Mouse (Mus musculus): ENCODE results near the gene Filip1l. TPM values are rescaled to one million over a fixed set of nuclear protein-coding genes. Genes with fewer than 3 reads are reported as not detected.

Filip1l gene
- polyA plus RNA-seq, 1 experiment: 12.1 TPM

DNA sequence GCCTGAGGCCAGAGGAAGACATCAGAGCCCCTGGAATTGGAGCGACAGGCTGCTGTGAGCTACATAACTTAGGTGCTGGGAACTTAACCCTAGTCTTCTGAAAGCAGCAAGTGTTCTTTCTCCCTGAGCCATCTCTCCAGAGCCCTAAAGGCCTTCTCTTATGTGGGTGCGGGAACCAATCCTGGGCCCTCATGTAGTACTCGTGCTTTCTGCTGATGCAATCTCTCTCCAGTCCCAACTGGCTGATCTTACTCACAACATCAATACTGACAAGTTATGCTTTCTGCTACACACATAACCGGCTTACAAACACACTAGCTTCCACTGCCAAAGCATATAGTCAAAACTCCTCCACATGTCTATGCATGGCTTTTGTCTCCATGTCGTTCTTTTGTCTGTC is 133.4 kb downstream of the Filip1l start:
- no peak overlapping the region for H3ac ChIP-seq (ENCODE audit: control insufficient read depth, insufficient read length)
- no peaks in the 10 kb centered on the region for H3K36me3 ChIP-seq (ENCODE audit: control insufficient read depth, insufficient read depth)
- no peak overlapping the region for H3K4me2 ChIP-seq (ENCODE audit: low read depth)
- H3K27me3 ChIP-seq (ENCODE audit: control insufficient read depth, insufficient read depth, insufficient read length): no peaks in the 10 kb centered on the region
- no peak for TF ChIP-seq REST (IDR thresholded peaks at IDR 0.05; ENCODE audit: insufficient read depth, insufficient read length)
- TF ChIP-seq CEBPB (IDR thresholded peaks at IDR 0.05; ENCODE audit: insufficient read depth, poor library complexity, severe bottlenecking): peak; percentile 46; the same call in 1 of the 2 replicates
- H3K79me2 ChIP-seq (ENCODE audit: control insufficient read depth, insufficient read depth): no peaks in the 10 kb centered on the region
- no peak overlapping the region for H3K4me3 ChIP-seq

DNA sequence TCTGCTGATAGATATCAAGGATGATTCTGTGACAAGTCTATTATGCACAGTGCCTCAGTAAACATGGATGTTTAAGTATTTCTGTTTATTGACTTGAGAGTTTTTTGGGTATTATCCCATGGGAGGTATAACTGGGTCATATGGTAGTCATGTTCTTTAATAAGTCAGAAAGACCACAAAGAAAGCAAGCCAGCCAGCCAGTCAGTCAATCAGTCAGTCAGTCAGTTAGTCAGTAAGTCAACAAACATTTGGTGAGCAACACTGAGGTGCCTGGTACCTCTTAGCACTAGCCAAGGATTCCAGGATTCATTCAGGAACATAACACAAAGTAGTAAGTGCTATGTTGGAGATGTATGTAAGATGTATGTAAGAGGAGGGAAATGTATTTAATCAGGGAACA is 135.8 kb downstream of the Filip1l start:
- Histone ChIP-seq H3K4me3 (no peak overlapping the region), H3K36me3 (ENCODE audit: control insufficient read depth, insufficient read depth) (no peaks in the 10 kb centered on the region), H3ac (ENCODE audit: control insufficient read depth, insufficient read length) (no peak overlapping the region), H3K27me3 (ENCODE audit: control insufficient read depth, insufficient read depth, insufficient read length) (no peaks in the 10 kb centered on the region), H3K79me2 (ENCODE audit: control insufficient read depth, insufficient read depth) (no peaks in the 10 kb centered on the region), H3K4me2 (ENCODE audit: low read depth) (no peak overlapping the region)
- no peak for TF ChIP-seq SRF (IDR thresholded peaks at IDR 0.05; ENCODE audit: control insufficient read depth, insufficient read length, low read depth)
- TF ChIP-seq MAX (IDR thresholded peaks at IDR 0.05; ENCODE audit: low read depth): no peak
- TF ChIP-seq MYOG (IDR thresholded peaks at IDR 0.05; ENCODE audit: control insufficient read depth in 1 of 3, insufficient read depth in 1 of 3, insufficient read length in 2 of 3, low read depth in 2 of 3): no peak
- TF ChIP-seq MYOD1 (IDR thresholded peaks at IDR 0.05; ENCODE audit: control insufficient read depth in 1 of 3, insufficient read length in 2 of 3, low read depth in 2 of 3): no peak
- TF ChIP-seq POLR2A (IDR thresholded peaks at IDR 0.05; ENCODE audit: insufficient read length, low read depth): no peak
- no peak for TF ChIP-seq TCF3 (IDR thresholded peaks at IDR 0.05; ENCODE audit: insufficient read length, low read depth)
- no peak for TF ChIP-seq USF1 (IDR thresholded peaks at IDR 0.05; ENCODE audit: low read depth)
- no peak for TF ChIP-seq CEBPB (IDR thresholded peaks at IDR 0.05; ENCODE audit: insufficient read depth, poor library complexity, severe bottlenecking)
- no peak for TF ChIP-seq POLR2AphosphoS2 (IDR thresholded peaks at IDR 0.05; ENCODE audit: insufficient read length, low read depth)
- TF ChIP-seq REST (IDR thresholded peaks at IDR 0.05; ENCODE audit: insufficient read depth, insufficient read length): no peak
- TF ChIP-seq E2F4 (IDR thresholded peaks at IDR 0.05; ENCODE audit: insufficient read depth): no peak
- TF ChIP-seq TCF12 (IDR thresholded peaks at IDR 0.05; ENCODE audit: insufficient read depth, poor library complexity, severe bottlenecking): no peak

DNA sequence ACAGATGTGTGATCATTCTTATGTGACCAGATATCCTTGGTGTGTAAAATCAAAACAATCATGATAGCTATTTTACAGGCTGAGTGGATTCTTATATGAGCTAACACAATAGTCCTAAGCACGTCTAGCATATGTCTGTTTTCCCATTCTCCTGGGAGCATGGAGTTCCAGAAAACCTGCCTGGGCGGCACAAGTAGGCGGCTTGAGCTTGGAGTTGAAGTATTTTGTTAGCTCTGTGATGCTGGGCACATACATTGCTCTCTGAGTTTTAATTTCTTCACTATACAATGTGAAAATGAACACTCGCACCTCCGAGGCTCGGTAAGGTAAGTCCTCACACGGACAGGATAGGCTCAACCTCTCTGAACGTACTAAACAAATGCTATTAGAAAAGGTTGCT is 137.8 kb downstream of the Filip1l start:
- H3K36me3 ChIP-seq (ENCODE audit: control insufficient read depth, insufficient read depth): no peaks in the 10 kb centered on the region
- H3ac ChIP-seq (ENCODE audit: control insufficient read depth, insufficient read length): no peak overlapping the region
- H3K4me3 ChIP-seq: no peak overlapping the region
- TF ChIP-seq CEBPB (IDR thresholded peaks at IDR 0.05; ENCODE audit: insufficient read depth, poor library complexity, severe bottlenecking): no peak
- TF ChIP-seq MYOG (IDR thresholded peaks at IDR 0.05; ENCODE audit: control insufficient read depth in 1 of 3, insufficient read depth in 1 of 3, insufficient read length in 2 of 3, low read depth in 2 of 3): no peak
- TF ChIP-seq MAX (IDR thresholded peaks at IDR 0.05; ENCODE audit: low read depth): no peak
- no peak for TF ChIP-seq POLR2A (IDR thresholded peaks at IDR 0.05; ENCODE audit: insufficient read length, low read depth)
- no peak for TF ChIP-seq MYOD1 (IDR thresholded peaks at IDR 0.05; ENCODE audit: control insufficient read depth in 1 of 3, insufficient read length in 2 of 3, low read depth in 2 of 3)
- no peak for TF ChIP-seq SRF (IDR thresholded peaks at IDR 0.05; ENCODE audit: control insufficient read depth, insufficient read length, low read depth)
- TF ChIP-seq USF1 (IDR thresholded peaks at IDR 0.05; ENCODE audit: low read depth): no peak
- no peaks in the 10 kb centered on the region for H3K27me3 ChIP-seq (ENCODE audit: control insufficient read depth, insufficient read depth, insufficient read length)
- H3K79me2 ChIP-seq (ENCODE audit: control insufficient read depth, insufficient read depth): no peaks in the 10 kb centered on the region
- H3K4me2 ChIP-seq (ENCODE audit: low read depth): no peak overlapping the region

DNA sequence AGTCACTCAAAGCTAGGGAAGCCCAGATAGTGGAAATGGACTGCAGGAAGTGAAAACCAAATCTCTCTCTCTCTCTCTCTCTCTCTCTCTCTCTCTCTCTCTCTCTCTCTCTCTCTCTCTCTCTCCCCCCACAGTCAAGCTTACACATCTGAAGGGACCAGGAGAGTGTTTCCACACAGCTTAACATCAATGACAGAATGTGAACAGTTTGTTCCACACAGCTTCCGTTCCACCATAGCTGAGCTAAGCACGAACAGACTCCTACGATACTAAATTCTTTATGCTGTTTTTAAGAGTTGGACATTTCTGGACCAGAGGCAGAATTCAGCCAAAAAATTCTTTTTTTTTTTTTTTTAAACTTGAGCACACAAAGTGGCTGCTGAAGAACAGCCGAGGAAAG is 139.0 kb downstream of the Filip1l start:
- Histone ChIP-seq H3ac (ENCODE audit: control insufficient read depth, insufficient read length) (no peak overlapping the region), H3K4me3 (no peak overlapping the region), H3K4me2 (ENCODE audit: low read depth) (no peak overlapping the region), H3K27me3 (ENCODE audit: control insufficient read depth, insufficient read depth, insufficient read length) (no peaks in the 10 kb centered on the region), H3K79me2 (ENCODE audit: control insufficient read depth, insufficient read depth) (no peaks in the 10 kb centered on the region), H3K36me3 (ENCODE audit: control insufficient read depth, insufficient read depth) (no peaks in the 10 kb centered on the region)
- no peak for TF ChIP-seq E2F4 (IDR thresholded peaks at IDR 0.05; ENCODE audit: insufficient read depth)
- TF ChIP-seq SRF (IDR thresholded peaks at IDR 0.05; ENCODE audit: control insufficient read depth, insufficient read length, low read depth): no peak
- no peak for TF ChIP-seq USF1 (IDR thresholded peaks at IDR 0.05; ENCODE audit: low read depth)
- TF ChIP-seq CEBPB (IDR thresholded peaks at IDR 0.05; ENCODE audit: insufficient read depth, poor library complexity, severe bottlenecking): no peak
- no peak for TF ChIP-seq TCF3 (IDR thresholded peaks at IDR 0.05; ENCODE audit: insufficient read length, low read depth)
- no peak for TF ChIP-seq POLR2A (IDR thresholded peaks at IDR 0.05; ENCODE audit: insufficient read length, low read depth)
- TF ChIP-seq TCF12 (IDR thresholded peaks at IDR 0.05; ENCODE audit: insufficient read depth, poor library complexity, severe bottlenecking): no peak
- no peak for TF ChIP-seq MYOD1 (IDR thresholded peaks at IDR 0.05; ENCODE audit: control insufficient read depth in 1 of 3, insufficient read length in 2 of 3, low read depth in 2 of 3)

DNA sequence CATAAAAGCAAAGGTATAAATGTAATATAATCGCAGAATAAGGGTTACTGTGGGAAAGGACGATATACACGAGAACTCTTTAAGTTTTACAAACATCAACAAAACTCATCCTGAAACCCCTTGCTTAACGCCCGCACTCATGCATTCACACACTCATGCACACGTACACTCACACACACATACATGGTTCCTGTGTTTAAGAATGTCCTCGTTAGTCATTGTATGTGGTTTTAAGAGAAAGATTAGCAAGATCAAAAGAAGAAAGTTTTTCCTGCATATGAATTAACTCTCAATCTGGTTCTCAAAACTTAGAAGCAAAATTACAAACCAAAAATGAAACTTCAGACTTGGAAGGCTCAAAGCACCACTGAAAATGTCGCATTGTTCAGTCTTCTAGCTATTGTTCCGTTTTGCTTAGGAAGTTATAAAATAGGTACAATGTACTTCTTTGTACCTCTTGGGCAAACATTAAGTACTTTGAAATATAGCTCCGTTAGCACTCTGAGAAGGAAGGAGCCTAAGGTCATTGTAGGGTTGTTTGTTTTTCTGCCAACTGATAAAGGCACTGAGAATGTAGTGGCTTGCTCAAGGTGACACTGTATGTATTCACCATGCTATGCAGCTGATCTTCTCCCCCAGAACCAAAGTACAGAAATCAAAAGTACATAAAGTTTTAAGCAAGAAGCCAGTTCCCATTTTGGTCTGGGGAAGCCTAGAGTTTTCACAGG is 142.7 kb downstream of the Filip1l start:
- Histone ChIP-seq H3K79me2 (ENCODE audit: control insufficient read depth, insufficient read depth) (no peaks in the 10 kb centered on the region), H3K4me2 (ENCODE audit: low read depth) (no peak overlapping the region), H3K4me3 (no peak overlapping the region), H3K36me3 (ENCODE audit: control insufficient read depth, insufficient read depth) (no peaks in the 10 kb centered on the region), H3ac (ENCODE audit: control insufficient read depth, insufficient read length) (no peak overlapping the region), H3K27me3 (ENCODE audit: control insufficient read depth, insufficient read depth, insufficient read length) (no peaks in the 10 kb centered on the region)
- TF ChIP-seq E2F4 (IDR thresholded peaks at IDR 0.05; ENCODE audit: insufficient read depth): no peak
- no peak for TF ChIP-seq REST (IDR thresholded peaks at IDR 0.05; ENCODE audit: insufficient read depth, insufficient read length)
- no peak for TF ChIP-seq TCF3 (IDR thresholded peaks at IDR 0.05; ENCODE audit: insufficient read length, low read depth)
- no peak for TF ChIP-seq TCF12 (IDR thresholded peaks at IDR 0.05; ENCODE audit: insufficient read depth, poor library complexity, severe bottlenecking)
- TF ChIP-seq USF1 (IDR thresholded peaks at IDR 0.05; ENCODE audit: low read depth): no peak
- TF ChIP-seq MYOG (IDR thresholded peaks at IDR 0.05; ENCODE audit: control insufficient read depth in 1 of 3, insufficient read depth in 1 of 3, insufficient read length in 2 of 3, low read depth in 2 of 3): no peak
- TF ChIP-seq MYOD1 (IDR thresholded peaks at IDR 0.05; ENCODE audit: control insufficient read depth in 1 of 3, insufficient read length in 2 of 3, low read depth in 2 of 3): no peak
- TF ChIP-seq MAX (IDR thresholded peaks at IDR 0.05; ENCODE audit: low read depth): no peak
- no peak for TF ChIP-seq CEBPB (IDR thresholded peaks at IDR 0.05; ENCODE audit: insufficient read depth, poor library complexity, severe bottlenecking)
- TF ChIP-seq SRF (IDR thresholded peaks at IDR 0.05; ENCODE audit: control insufficient read depth, insufficient read length, low read depth): no peak
- no peak for TF ChIP-seq POLR2AphosphoS2 (IDR thresholded peaks at IDR 0.05; ENCODE audit: insufficient read length, low read depth)
- no peak for TF ChIP-seq POLR2A (IDR thresholded peaks at IDR 0.05; ENCODE audit: insufficient read length, low read depth)
